Mouse (Mus musculus): ENCODE data around the gene Exoc3l4. TPM values are rescaled to one million over a fixed set of nuclear protein-coding genes. Genes with fewer than 3 reads are reported as not detected.
A peak's percentile ranks its signal among the peaks of the same experiment; 100 is the strongest.

Gene Exoc3l4
- polyA plus RNA-seq, 1 experiment from 2014 or later = 25.9 TPM

DNA sequence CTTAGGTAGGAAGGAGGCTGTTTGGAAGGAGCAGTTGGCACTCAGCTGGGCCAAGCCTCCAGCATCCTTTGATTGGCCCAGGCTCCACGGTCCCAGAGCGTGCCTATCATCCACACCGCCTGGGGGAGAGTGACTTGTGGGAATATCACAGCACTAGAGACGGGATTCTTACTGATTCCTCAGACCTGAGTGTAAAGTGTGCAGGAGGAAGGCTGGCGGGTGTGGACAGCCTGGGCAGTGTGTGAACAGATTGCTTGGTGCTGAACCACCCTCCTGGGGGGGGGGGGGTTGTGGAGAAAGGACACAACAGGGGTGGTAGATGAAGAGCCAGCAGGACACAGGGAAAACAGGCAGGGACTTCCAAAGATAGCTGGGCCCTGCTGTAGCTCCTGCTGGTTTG lies 29.9 kb downstream of the Exoc3l4 start:
- Histone ChIP-seq H3K9ac (ENCODE audit: low read depth, low read length) (no peak overlapping the region), H3K36me3 (ENCODE audit: insufficient read depth, low read length) (peaks cover 10% of the 10 kb centered on the region), H3K4me3 (replicated peaks; ENCODE audit: low read depth, low read length) (no peak overlapping the region), H3K4me1 (replicated peaks; ENCODE audit: insufficient read depth, low read length) (peaks cover 63% of the 10 kb centered on the region), H3K4me2 (ENCODE audit: low read length) (peak overlapping the region; percentile 77; the same call in 1 of the 2 replicates), H3K27ac (no peak overlapping the region; the same call in 1 of the 2 replicates), H3K27me3 (ENCODE audit: insufficient read depth, low read length) (0 out of 2 replicates have a peak, but pooled peaks cover 6% of the 10 kb centered on the region), H3K9me3 (replicated peaks; ENCODE audit: low read length) (no peaks in the 10 kb centered on the region)
- TF ChIP-seq CTCF (IDR thresholded peaks at IDR 0.05; ENCODE audit: low read depth) = no peak
- no peak for DNase-seq (ENCODE audit: low spot score)
- ATAC-seq (replicated peaks; ENCODE audit: low FRiP score, low read depth) = no peak
- WGBS = 41% methylated on average over 5 of the region's 5 CpGs

DNA sequence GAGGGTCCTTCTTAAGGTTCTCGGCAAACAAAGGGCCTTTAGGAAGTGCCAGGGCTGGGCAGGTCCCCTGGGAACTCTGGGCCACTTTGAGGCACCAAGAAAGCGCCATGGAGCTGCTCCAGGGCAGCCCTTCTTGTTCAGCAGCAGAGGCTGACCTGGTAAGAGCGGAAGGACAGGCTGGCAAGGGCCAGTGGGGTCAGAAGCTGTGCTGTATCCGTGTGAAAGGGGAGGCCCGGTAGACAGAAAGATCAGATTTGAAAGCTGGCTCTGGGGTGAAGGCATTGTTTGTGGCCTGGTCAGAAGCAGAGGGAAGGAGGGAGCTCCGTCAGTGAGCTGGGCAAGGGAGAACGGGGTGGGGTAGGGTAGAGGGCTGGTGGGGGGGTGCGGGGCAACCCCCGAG lies 30.5 kb downstream of the Exoc3l4 start:
- no peak for TF ChIP-seq CTCF (IDR thresholded peaks at IDR 0.05; ENCODE audit: low read depth)
- ATAC-seq (replicated peaks; ENCODE audit: low FRiP score, low read depth) = no peak
- Histone ChIP-seq H3K4me1 (replicated peaks; ENCODE audit: insufficient read depth, low read length) (peaks cover 63% of the 10 kb centered on the region), H3K9ac (ENCODE audit: low read depth, low read length) (no peak overlapping the region), H3K27ac (peak overlapping the region; percentile 31; the same call in 1 of the 2 replicates), H3K36me3 (ENCODE audit: insufficient read depth, low read length) (peaks cover 10% of the 10 kb centered on the region), H3K9me3 (replicated peaks; ENCODE audit: low read length) (no peaks in the 10 kb centered on the region), H3K27me3 (ENCODE audit: insufficient read depth, low read length) (0 out of 2 replicates have a peak, but pooled peaks cover 6% of the 10 kb centered on the region), H3K4me3 (replicated peaks; ENCODE audit: low read depth, low read length) (no peak overlapping the region), H3K4me2 (ENCODE audit: low read length) (peak overlapping the region; percentile 77; the same call in 1 of the 2 replicates)
- 48% methylated on average over 9 of the region's 9 CpGs for WGBS
- no peak for DNase-seq (ENCODE audit: low spot score)

DNA sequence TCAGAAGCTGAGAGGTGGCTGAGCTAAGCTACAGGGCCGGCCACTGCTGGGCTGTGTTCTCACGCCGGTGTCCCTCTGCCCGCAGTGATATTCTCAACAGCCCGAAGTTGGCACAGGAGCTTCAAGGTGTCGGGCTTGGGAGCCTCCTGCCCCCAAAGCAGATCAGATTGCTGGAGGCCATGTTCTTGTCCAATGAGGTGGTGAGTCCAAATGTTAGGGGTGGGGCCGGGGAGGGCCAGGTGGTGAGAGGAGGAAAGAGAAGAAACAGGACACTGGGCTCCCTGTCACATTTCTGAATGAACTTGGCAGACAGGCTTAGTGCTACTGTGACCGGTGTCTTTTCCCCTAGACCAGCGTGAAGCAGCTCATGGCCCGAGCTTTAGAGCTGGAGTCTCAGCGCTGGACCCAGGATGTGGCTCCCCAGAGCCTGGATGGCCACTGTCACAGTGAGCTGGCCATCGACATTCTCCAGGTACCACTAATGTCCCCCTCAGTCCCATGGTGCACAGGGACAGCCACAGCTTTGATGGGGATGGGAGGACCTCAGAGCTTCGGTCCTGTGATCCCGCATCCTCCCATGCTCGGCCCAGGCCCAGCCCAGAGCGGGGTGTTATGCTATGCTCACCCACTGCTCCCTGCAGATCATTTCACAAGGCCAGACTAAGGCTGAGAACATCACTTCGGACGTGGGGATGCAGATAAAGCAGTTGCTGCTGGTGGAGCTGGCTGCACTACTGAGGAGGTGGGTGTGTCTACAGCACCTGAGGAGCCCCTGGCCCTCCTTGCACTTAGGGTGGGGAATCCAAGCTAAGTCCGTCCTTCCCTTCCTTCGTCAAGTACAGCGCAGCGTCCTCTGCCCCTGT lies 31.3 kb downstream of the Exoc3l4 start:
- TF ChIP-seq CTCF (IDR thresholded peaks at IDR 0.05; ENCODE audit: low read depth) = no peak
- H3K4me1 ChIP-seq (replicated peaks; ENCODE audit: insufficient read depth, low read length) = peaks cover 63% of the 10 kb centered on the region
- H3K9ac ChIP-seq (ENCODE audit: low read depth, low read length) = no peak overlapping the region
- DNase-seq (ENCODE audit: low spot score) (no peak), ATAC-seq (replicated peaks; ENCODE audit: low FRiP score, low read depth) (no peak)
- H3K27ac ChIP-seq = peak overlapping the region; percentile 47; the same call in 1 of the 2 replicates
- H3K36me3 ChIP-seq (ENCODE audit: insufficient read depth, low read length) = peaks cover 13% of the 10 kb centered on the region
- H3K9me3 ChIP-seq (replicated peaks; ENCODE audit: low read length) = no peaks in the 10 kb centered on the region
- no peak overlapping the region for H3K4me2 ChIP-seq (ENCODE audit: low read length)
- H3K4me3 ChIP-seq (replicated peaks; ENCODE audit: low read depth, low read length) = no peak overlapping the region
- 0 out of 2 replicates have a peak, but pooled peaks cover 6% of the 10 kb centered on the region for H3K27me3 ChIP-seq (ENCODE audit: insufficient read depth, low read length)
- 41% methylated on average over 22 of the region's 22 CpGs for WGBS

DNA sequence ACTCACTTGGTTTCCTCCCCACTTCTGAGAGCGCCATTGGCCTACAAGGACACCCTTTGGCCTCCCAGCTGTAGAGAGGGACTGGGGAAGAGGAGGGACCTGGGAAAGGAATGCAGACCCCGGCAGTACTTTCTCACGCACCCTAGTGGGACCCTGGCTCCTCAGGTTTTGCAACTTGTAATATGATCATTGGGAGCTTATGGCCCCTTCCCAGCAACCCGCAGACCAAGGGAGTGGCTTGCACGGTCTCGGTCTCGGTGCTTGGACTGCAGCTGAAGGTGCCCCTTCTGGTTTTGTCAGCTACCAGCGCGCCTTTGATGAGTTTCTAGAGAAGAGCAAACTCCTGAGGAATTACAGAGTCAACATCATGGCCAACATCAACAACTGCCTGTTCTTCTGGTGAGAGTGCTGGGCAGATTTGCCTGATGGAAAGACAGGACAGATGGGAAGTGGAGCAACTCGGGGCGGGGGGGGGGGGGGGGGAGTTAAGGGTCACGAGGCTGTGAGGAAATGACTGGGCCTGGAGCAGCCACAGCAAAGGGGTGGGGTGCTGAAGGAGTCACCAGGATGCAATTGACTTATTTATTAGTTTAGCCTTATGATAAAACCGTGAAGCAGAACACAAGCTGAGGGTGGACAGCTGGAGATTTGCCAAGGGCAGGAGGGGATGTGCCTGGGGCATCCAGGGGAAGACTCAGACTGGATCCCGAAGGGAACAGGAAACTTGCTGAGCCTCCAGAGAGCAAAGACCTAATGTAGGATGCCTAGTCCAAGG lies 32.3 kb downstream of the Exoc3l4 start:
- Histone ChIP-seq H3K4me2 (ENCODE audit: low read length) (no peak overlapping the region; the same call in 1 of the 2 replicates), H3K36me3 (ENCODE audit: insufficient read depth, low read length) (peaks cover 16% of the 10 kb centered on the region), H3K4me3 (replicated peaks; ENCODE audit: low read depth, low read length) (no peak overlapping the region), H3K9ac (ENCODE audit: low read depth, low read length) (no peak overlapping the region), H3K4me1 (replicated peaks; ENCODE audit: insufficient read depth, low read length) (peaks cover 66% of the 10 kb centered on the region), H3K9me3 (replicated peaks; ENCODE audit: low read length) (no peaks in the 10 kb centered on the region), H3K27me3 (ENCODE audit: insufficient read depth, low read length) (0 out of 2 replicates have a peak, but pooled peaks cover 6% of the 10 kb centered on the region), H3K27ac (peak overlapping the region; percentile 60; the same call in 1 of the 2 replicates)
- DNase-seq (ENCODE audit: low spot score) = no peak
- no peak for TF ChIP-seq CTCF (IDR thresholded peaks at IDR 0.05; ENCODE audit: low read depth)
- 14% methylated on average over 13 of the region's 14 CpGs for WGBS
- no peak for ATAC-seq (replicated peaks; ENCODE audit: low FRiP score, low read depth)

DNA sequence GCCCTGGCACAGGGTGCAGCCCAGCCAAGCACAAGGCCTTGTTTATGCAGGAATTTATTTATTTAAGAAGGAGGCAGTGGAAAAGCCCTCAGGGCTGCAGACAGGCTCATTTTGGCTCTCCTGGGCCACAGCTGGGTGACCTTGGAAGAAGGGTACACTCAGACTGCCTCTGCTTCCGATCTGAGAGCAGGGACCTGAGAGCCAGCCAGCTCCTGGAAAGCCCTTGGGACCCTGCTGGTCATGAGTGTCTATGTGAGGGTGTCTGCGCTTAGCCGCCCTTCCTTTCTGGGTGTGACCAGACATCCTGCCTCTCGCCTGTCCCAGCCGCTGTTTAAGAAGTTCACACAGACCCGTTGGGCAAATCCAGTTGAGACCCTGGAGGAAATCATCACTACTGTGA lies 33.5 kb downstream of the Exoc3l4 start:
- no peak for DNase-seq (ENCODE audit: low spot score)
- Histone ChIP-seq H3K27ac (peak overlapping the region; percentile 60), H3K27me3 (ENCODE audit: insufficient read depth, low read length) (0 out of 2 replicates have a peak, but pooled peaks cover 2% of the 10 kb centered on the region), H3K9me3 (replicated peaks; ENCODE audit: low read length) (no peaks in the 10 kb centered on the region), H3K36me3 (ENCODE audit: insufficient read depth, low read length) (peaks cover 16% of the 10 kb centered on the region), H3K4me2 (ENCODE audit: low read length) (no peak overlapping the region), H3K9ac (ENCODE audit: low read depth, low read length) (no peak overlapping the region; the same call in 1 of the 2 replicates), H3K4me1 (replicated peaks; ENCODE audit: insufficient read depth, low read length) (peaks cover 73% of the 10 kb centered on the region), H3K4me3 (replicated peaks; ENCODE audit: low read depth, low read length) (no peak overlapping the region)
- no peak for ATAC-seq (replicated peaks; ENCODE audit: low FRiP score, low read depth)
- no peak for TF ChIP-seq CTCF (IDR thresholded peaks at IDR 0.05; ENCODE audit: low read depth)
- WGBS = 38% methylated on average over 6 of the region's 6 CpGs

DNA sequence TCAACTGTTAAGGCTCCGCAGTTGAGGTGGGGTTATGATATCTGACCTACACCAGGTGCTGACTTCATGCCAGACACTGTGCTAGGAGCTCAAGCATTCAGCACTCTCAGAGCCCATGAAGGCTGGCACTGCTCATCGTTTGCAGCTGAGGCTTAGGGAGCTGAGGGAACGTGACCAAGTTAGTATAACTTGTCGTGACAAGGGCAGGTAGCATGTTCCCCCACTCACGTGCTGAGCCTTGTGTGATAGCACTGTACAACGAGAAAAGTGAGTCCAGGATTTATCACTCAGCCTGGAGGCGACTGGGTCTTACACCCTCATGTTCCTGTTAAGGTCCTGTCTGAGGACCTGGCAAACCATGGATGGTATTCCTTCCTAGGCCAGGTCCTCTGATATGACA lies 34.7 kb downstream of the Exoc3l4 start:
- no peaks in the 10 kb centered on the region for H3K9me3 ChIP-seq (replicated peaks; ENCODE audit: low read length)
- H3K4me2 ChIP-seq (ENCODE audit: low read length) = no peak overlapping the region
- WGBS = 88% methylated on average over 7 of the region's 7 CpGs
- H3K9ac ChIP-seq (ENCODE audit: low read depth, low read length) = no peak overlapping the region
- peaks cover 72% of the 10 kb centered on the region for H3K4me1 ChIP-seq (replicated peaks; ENCODE audit: insufficient read depth, low read length)
- no peak overlapping the region for H3K27ac ChIP-seq
- DNase-seq (ENCODE audit: low spot score) (no peak), ATAC-seq (replicated peaks; ENCODE audit: low FRiP score, low read depth) (no peak)
- no peak for TF ChIP-seq CTCF (IDR thresholded peaks at IDR 0.05; ENCODE audit: low read depth)
- H3K4me3 ChIP-seq (replicated peaks; ENCODE audit: low read depth, low read length) = no peak overlapping the region
- peaks cover 16% of the 10 kb centered on the region for H3K36me3 ChIP-seq (ENCODE audit: insufficient read depth, low read length)
- no peaks in the 10 kb centered on the region for H3K27me3 ChIP-seq (ENCODE audit: insufficient read depth, low read length)

All from kidney, postnatal 0 days (tissue).